Mouse (Mus musculus) hindbrain, embryonic 16.5 days (tissue): ENCODE data around the gene Gsg1. TPM values are rescaled to one million over a fixed set of nuclear protein-coding genes. Genes with fewer than 3 reads are reported as not detected.

Experiments used
- ATAC-seq: fragments of 200-750 bp; cut with Nextera tagmentation; 2 replicates; pipeline ENCODE4 v1.8.0; 2017; ENCODE audit warnings: moderate TSS enrichment, moderate library complexity
- H3K27ac ChIP-seq: fragments of 300-500 bp; sonication (generic); 2 replicates; pipeline ENCODE4 v1.5.1; 2014; ENCODE audit warnings: low read depth, mild to moderate bottlenecking, control low read depth, low read length, moderate library complexity
- H3K27me3 ChIP-seq: fragments of 300-500 bp; sonication (generic); replicated peaks from 2 replicates; pipeline ENCODE4 v1.6.1; 2014; ENCODE audit warnings: low read length; ENCODE audit not compliant: control insufficient read depth, insufficient read depth
- H3K36me3 ChIP-seq: fragments of 300-500 bp; sonication (generic); 2 replicates; pipeline ENCODE4 v1.6.1; 2014; ENCODE audit warnings: mild to moderate bottlenecking, low read length, moderate library complexity, mixed read lengths; ENCODE audit not compliant: control insufficient read depth, insufficient read depth
- H3K4me1 ChIP-seq: fragments of 300-500 bp; sonication (generic); 2 replicates; pipeline ENCODE4 v1.6.1; 2014; ENCODE audit warnings: low read depth, low read length; ENCODE audit not compliant: control insufficient read depth, insufficient read depth
- H3K4me2 ChIP-seq: fragments of 300-500 bp; sonication (generic); 2 replicates; pipeline ENCODE4 v1.6.1; 2014; ENCODE audit warnings: mild to moderate bottlenecking, low read length, control low read depth, moderate library complexity
- H3K4me3 ChIP-seq: fragments of 300-500 bp; sonication (generic); 2 replicates; pipeline ENCODE4 v1.5.1; 2014; ENCODE audit warnings: mild to moderate bottlenecking, low read length, control low read depth, moderate library complexity
- H3K9ac ChIP-seq: fragments of 300-500 bp; sonication (generic); 2 replicates; pipeline ENCODE4 v1.6.1; 2014; ENCODE audit warnings: low read depth, mild to moderate bottlenecking, control low read depth, low read length, moderate library complexity
- H3K9me3 ChIP-seq: fragments of 300-500 bp; sonication (generic); 2 replicates; pipeline ENCODE4 v1.6.1; 2014; ENCODE audit warnings: mild to moderate bottlenecking, low read length, moderate library complexity; ENCODE audit not compliant: control insufficient read depth
- WGBS: fragments of 180-500 bp; shearing (Covaris S2); extraction: QIAGEN DNeasy Blood & Tissue Kit; methylation state at CpG from one replicate; pipeline ENCODE4 v1.1.7; 2014; 5-methylcytosine and 5-hydroxymethylcytosine counted together
- polyA plus RNA-seq: library from polyadenylated mRNA; unstranded; fragments of >200 nt; fragmentation: Nextera tagmentation; extraction: Ambion mirVana; gene quantifications from 2 replicates; pipeline ENCODE4 v1.2.1, GENCODE M21; 2015

The Gsg1 gene
- polyA plus RNA-seq, 1 experiment from 2014 or later: 0.13 TPM

DNA sequence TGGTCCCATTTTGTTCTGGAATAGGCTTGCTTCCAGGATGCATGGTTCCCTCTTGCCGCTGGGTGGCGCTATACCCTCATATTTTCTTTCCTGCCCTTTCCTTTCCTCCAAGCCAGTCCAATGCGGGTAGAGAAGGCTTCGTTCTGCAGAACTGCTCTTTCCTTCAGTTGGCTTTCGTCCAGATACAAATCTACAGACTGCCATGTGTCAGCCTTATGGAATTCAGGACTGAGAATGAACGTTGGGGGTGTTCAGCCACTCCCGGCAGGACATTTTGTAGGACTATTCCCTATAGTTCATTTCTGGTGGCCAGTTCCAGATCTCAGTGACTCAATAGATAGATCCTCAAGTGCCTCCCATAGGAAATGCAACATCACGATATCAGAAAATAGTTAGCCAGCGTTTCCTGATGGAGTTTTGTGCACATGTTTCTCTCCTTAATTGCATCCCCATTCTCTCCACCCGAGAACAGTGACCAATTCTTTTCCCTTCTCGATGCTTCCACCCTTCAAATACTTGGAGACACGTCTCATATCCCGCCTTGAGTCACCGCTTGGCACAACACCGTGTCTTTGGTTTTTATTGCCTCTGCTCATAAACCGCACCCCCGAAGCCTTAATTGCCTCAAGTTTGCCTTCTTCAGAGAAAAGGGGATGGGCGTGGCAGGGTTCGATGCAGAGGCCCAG is 4.2 kb downstream of the Gsg1 start:
- no peaks in the 10 kb centered on the region for H3K36me3 ChIP-seq
- no peak overlapping the region for H3K27ac ChIP-seq
- H3K4me3 ChIP-seq: no peak overlapping the region
- H3K4me1 ChIP-seq: peaks cover 13% of the 10 kb centered on the region
- peak; percentile 58 for ATAC-seq
- no peak overlapping the region for H3K9ac ChIP-seq
- no peaks in the 10 kb centered on the region for H3K9me3 ChIP-seq
- 43% methylated on average over 19 of the region's 19 CpGs for WGBS
- peak overlapping the region; percentile 22; the same call in 1 of the 2 replicates for H3K4me2 ChIP-seq
- H3K27me3 ChIP-seq: no peaks in the 10 kb centered on the region

GRCm38 (mm10) chr6:135247861-135248260 is 6.3 kb downstream of the Gsg1 start:
- no peak overlapping the region for H3K9ac ChIP-seq
- 70% methylated on average over 6 of the region's 6 CpGs for WGBS

GRCm38 (mm10) chr6:135245586-135245985 is 8.6 kb downstream of the Gsg1 start:
- no peak for ATAC-seq
- H3K27me3 ChIP-seq: no peaks in the 10 kb centered on the region
- no peak overlapping the region for H3K27ac ChIP-seq
- no peak overlapping the region for H3K9ac ChIP-seq
- no peak overlapping the region for H3K4me2 ChIP-seq
- no peak overlapping the region for H3K4me3 ChIP-seq
- 56% methylated on average over 8 of the region's 8 CpGs for WGBS
- no peaks in the 10 kb centered on the region for H3K36me3 ChIP-seq
- H3K4me1 ChIP-seq: peaks cover 3% of the 10 kb centered on the region; the same call in 1 of the 2 replicates
- H3K9me3 ChIP-seq: no peaks in the 10 kb centered on the region

More at GRCm38 (mm10) chr6:135247861-135248260, 6.3 kb downstream of the Gsg1 start:
- H3K4me2 ChIP-seq: no peak overlapping the region
- no peaks in the 10 kb centered on the region for H3K9me3 ChIP-seq
- H3K4me1 ChIP-seq: peaks cover 13% of the 10 kb centered on the region
- H3K27me3 ChIP-seq: no peaks in the 10 kb centered on the region
- no peak overlapping the region for H3K27ac ChIP-seq
- H3K36me3 ChIP-seq: no peaks in the 10 kb centered on the region
- no peak overlapping the region for H3K4me3 ChIP-seq
- ATAC-seq: no peak

- ATAC-seq: no peak
- no peak overlapping the region for H3K9ac ChIP-seq
- no peaks in the 10 kb centered on the region for H3K9me3 ChIP-seq
- no peaks in the 10 kb centered on the region for H3K27me3 ChIP-seq
- peaks cover 3% of the 10 kb centered on the region; the same call in 1 of the 2 replicates for H3K36me3 ChIP-seq
- 95% methylated on average over 8 of the region's 8 CpGs for WGBS
- H3K4me2 ChIP-seq: no peak overlapping the region
- H3K27ac ChIP-seq: no peak overlapping the region
- no peaks in the 10 kb centered on the region for H3K4me1 ChIP-seq
- H3K4me3 ChIP-seq: no peak overlapping the region
These were observed 13.8 kb downstream of the Gsg1 start for GRCm38 (mm10) chr6:135240361-135240760.

- no peaks in the 10 kb centered on the region for H3K27me3 ChIP-seq
- peaks cover 7% of the 10 kb centered on the region for H3K36me3 ChIP-seq
- H3K4me3 ChIP-seq: no peak overlapping the region
- ATAC-seq: no peak
- H3K4me2 ChIP-seq: no peak overlapping the region
- no peak overlapping the region for H3K9ac ChIP-seq
- H3K9me3 ChIP-seq: no peaks in the 10 kb centered on the region
- H3K4me1 ChIP-seq: no peaks in the 10 kb centered on the region
- 52% methylated on average over 4 of the region's 4 CpGs for WGBS
- H3K27ac ChIP-seq: no peak overlapping the region
These were observed 15.9 kb downstream of the Gsg1 start for GRCm38 (mm10) chr6:135238211-135238610.

GRCm38 (mm10) chr6:135237326-135237725 is 16.8 kb downstream of the Gsg1 start:
- Histone ChIP-seq H3K9me3 (no peaks in the 10 kb centered on the region), H3K27me3 (no peaks in the 10 kb centered on the region), H3K36me3 (peaks cover 9% of the 10 kb centered on the region), H3K4me3 (no peak overlapping the region), H3K4me2 (no peak overlapping the region), H3K9ac (no peak overlapping the region), H3K27ac (no peak overlapping the region), H3K4me1 (no peaks in the 10 kb centered on the region)
- no peak for ATAC-seq
- WGBS: 79% methylated on average over 14 of the region's 14 CpGs

- WGBS: 84% methylated on average over 3 of the region's 3 CpGs
- Histone ChIP-seq H3K4me3 (no peak overlapping the region), H3K4me2 (no peak overlapping the region), H3K27ac (no peak overlapping the region), H3K36me3 (peaks cover 12% of the 10 kb centered on the region), H3K4me1 (no peaks in the 10 kb centered on the region), H3K27me3 (no peaks in the 10 kb centered on the region), H3K9me3 (no peaks in the 10 kb centered on the region), H3K9ac (no peak overlapping the region)
- no peak for ATAC-seq
These were observed 17.6 kb downstream of the Gsg1 start for GRCm38 (mm10) chr6:135236576-135236975.

DNA sequence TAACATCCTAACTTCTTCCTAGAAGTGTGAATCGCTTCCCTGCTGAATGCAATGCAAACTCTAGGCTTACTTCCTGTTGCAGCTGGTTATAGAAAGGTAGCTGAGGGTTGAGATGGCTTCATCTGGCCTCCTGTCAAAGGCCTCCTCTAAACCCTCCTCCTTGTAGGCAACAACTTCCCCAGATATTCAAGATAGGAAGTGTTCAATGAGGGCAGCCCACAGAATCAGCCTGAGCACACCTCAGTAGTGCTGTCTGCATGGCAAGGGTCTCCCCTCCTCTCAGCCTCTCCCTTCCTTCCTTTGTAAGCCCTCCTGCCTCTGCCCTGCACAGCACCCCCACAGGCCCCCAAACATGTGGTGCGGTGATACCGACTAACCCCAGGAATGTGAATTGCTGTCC is 18.4 kb downstream of the Gsg1 start:
- no peak overlapping the region for H3K4me3 ChIP-seq
- H3K4me2 ChIP-seq: no peak overlapping the region
- WGBS: 96% methylated on average over 3 of the region's 3 CpGs
- no peak for ATAC-seq
- no peaks in the 10 kb centered on the region for H3K27me3 ChIP-seq
- peaks cover 12% of the 10 kb centered on the region for H3K36me3 ChIP-seq
- H3K9ac ChIP-seq: no peak overlapping the region
- H3K9me3 ChIP-seq: no peaks in the 10 kb centered on the region
- H3K4me1 ChIP-seq: no peaks in the 10 kb centered on the region
- no peak overlapping the region for H3K27ac ChIP-seq

DNA sequence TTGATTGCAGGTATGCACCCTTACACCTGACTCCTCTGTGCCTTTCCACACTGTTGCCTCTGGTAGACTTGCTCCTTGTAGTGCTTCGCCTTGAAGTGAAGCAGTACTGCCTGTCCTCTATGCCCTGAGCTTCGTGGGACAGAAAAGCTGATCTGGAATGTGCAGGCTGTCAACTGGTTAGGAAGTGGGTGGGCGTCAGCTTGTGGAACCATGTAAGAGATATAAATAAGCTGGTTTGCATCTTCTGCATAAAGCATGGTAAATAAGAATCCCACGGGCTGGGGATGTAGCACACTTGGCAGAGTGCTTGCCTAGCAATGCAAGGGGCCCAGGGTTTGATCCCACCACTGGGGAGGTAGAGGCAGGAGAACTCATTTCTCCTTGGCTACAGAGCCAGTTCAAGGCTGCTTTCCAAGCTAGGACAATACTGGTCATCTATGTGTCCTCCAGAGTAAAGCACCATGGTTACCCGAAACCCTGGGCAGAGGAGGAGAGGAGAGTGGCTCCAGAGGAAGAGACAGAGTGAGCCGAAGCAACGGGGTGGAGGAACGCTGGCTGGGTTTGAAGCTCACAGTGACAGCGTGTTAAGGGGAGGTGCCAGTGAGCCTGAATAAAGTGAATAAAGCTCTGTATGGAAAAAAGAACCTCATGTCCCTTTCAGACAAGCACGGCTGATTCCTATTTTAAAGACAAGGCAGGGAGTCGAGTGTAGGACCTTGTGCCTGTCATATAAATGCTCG is 21.5 kb downstream of the Gsg1 start:
- no peak overlapping the region for H3K4me2 ChIP-seq
- H3K9ac ChIP-seq: no peak overlapping the region
- peaks cover 22% of the 10 kb centered on the region for H3K36me3 ChIP-seq
- WGBS: 55% methylated on average over 12 of the region's 12 CpGs
- no peak overlapping the region for H3K4me3 ChIP-seq
- ATAC-seq: peak; percentile 48; the same call in 1 of the 2 replicates
- H3K27me3 ChIP-seq: no peaks in the 10 kb centered on the region
- no peak overlapping the region for H3K27ac ChIP-seq
- no peaks in the 10 kb centered on the region for H3K4me1 ChIP-seq
- no peaks in the 10 kb centered on the region for H3K9me3 ChIP-seq
